Mouse (Mus musculus): ENCODE measurements around the gene Arl9.
"Not testable (repeated sequence)": the region's sequence is repeated elsewhere in the genome, so short reads cannot be mapped to it uniquely, and the experiment has no call there.

GRCm38 (mm10) chr5:76971115-76971514 lies 32.7 kb upstream of the Arl9 start:
- not testable (repeated sequence) for TF ChIP-seq CTCF (IDR thresholded peaks at IDR 0.05; ENCODE audit: low read depth); EP300 (optimal IDR thresholded peaks at IDR 0.05)
